Mouse (Mus musculus) right cerebral cortex, postnatal 4 days (tissue): Measurements from ENCODE around the gene Gm21996.
"Not testable (repeated sequence)": the region's sequence is repeated elsewhere in the genome, so short reads cannot be mapped to it uniquely, and the experiment has no call there.

Experiments used
- DNase-seq: peaks from one replicate; pipeline ENCODE4 v3.0.0-alpha.2; 2022

The Gm21996 gene

GRCm38 (mm10) chrY:89745432-89745831 lies at the start of gene Gm21996:
TSS of gene Gm21996 (minus strand) at chrY:89745532.
- not testable (repeated sequence) for DNase-seq
